Mouse (Mus musculus) G1E (cell line): ENCODE data around the gene Fbxo24. TPM values are rescaled to one million over a fixed set of nuclear protein-coding genes. Genes with fewer than 3 reads are reported as not detected.

Experiments
- ATAC-seq: 2 replicates; pipeline ENCODE4 v1.8.0; 2016; ENCODE audit warnings: mild to moderate bottlenecking; ENCODE audit not compliant: insufficient number of reproducible peaks, poor library complexity, low FRiP score, severe bottlenecking; ENCODE audit errors: extremely low read depth
- DNase-seq: peaks from one replicate; pipeline ENCODE4 v3.0.0; 2012; ENCODE audit warnings: low spot score
- H3K27me3 ChIP-seq: 2 replicates; pipeline ENCODE4 v1.6.1; 2012; ENCODE audit warnings: mild to moderate bottlenecking, low read length, inconsistent platforms; ENCODE audit not compliant: insufficient read depth
- H3K36me3 ChIP-seq: replicated peaks from 2 replicates; pipeline ENCODE3; 2012; ENCODE audit warnings: mild to moderate bottlenecking, inconsistent platforms
- H3K4me1 ChIP-seq: 2 replicates; pipeline ENCODE4 v1.6.1; 2012; ENCODE audit warnings: low read depth, low read length, inconsistent platforms, mixed read lengths; ENCODE audit not compliant: insufficient read depth
- H3K4me3 ChIP-seq: 2 replicates; pipeline ENCODE4 v1.5.1; 2012; ENCODE audit warnings: low read depth, mild to moderate bottlenecking, inconsistent platforms, low read length, moderate library complexity, mixed read lengths
- H3K9me3 ChIP-seq: replicated peaks from 2 replicates; pipeline ENCODE4 v1.6.1; 2012; ENCODE audit warnings: inconsistent platforms
- CTCF ChIP-seq: IDR thresholded peaks from 2 replicates; pipeline ENCODE4 v1.5.1; 2012; ENCODE audit warnings: low read depth, low read length, inconsistent platforms, mixed read lengths
- GATA1 ChIP-seq: IDR thresholded peaks from 2 replicates; pipeline ENCODE4 v1.6.1; 2012; ENCODE audit warnings: borderline replicate concordance, low read length, inconsistent platforms, mixed read lengths
- GATA2 ChIP-seq: IDR thresholded peaks from 2 replicates; pipeline ENCODE4 v1.6.1; 2012; ENCODE audit warnings: low read depth, low read length, inconsistent platforms, borderline replicate concordance
- POLR2AphosphoS5 ChIP-seq: IDR thresholded peaks from 2 replicates; pipeline ENCODE4 v1.6.1; 2012; ENCODE audit warnings: low read depth, low read length, inconsistent platforms; ENCODE audit not compliant: insufficient replicate concordance
- TAL1 ChIP-seq: conservative IDR thresholded peaks from 2 replicates; pipeline ENCODE4 v1.6.1; 2012; ENCODE audit warnings: low read depth, low read length, inconsistent platforms, mixed read lengths
- polyA plus RNA-seq: library from polyadenylated mRNA; stranded (reverse); fragments of >175 nt; gene quantifications from 2 replicates; pipeline ENCODE4 v1.2.3, GENCODE M21; 2012
- total RNA-seq, 2 experiments: library from RNA; stranded (forward) in 1 of 2; stranded (reverse) in 1 of 2; fragments of 200-1000 nt in 1 of 2; fragments of >200 nt in 1 of 2; fragmentation: Nextera tagmentation in 1 of 2; gene quantifications; 2 replicates each; pipeline ENCODE4 v1.2.3; 2014 to 2017

The Fbxo24 gene
- total and polyA plus RNA-seq, 3 experiments = 0.05 to 0.11 TPM; not detected in 1

DNA sequence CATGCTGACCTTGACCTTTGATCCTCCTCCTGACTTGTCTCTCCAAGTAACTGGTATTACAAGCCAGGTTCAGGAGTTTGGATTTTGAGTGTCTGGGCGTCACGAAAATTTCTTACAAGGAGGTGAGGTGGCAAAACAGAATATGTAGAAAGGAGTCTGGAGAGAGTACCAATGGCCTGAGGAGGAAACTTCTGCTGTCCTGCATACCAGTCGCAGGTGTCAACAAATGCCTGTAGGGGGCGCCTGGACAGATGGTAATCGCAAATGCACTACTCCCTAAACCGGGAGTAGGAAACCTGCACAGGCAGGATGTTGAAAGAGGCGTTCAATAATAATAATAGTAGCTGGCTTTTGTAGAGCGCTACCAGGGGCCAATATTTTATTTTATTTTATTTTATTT lies 43.8 kb downstream of the Fbxo24 start:
- no peak for TF ChIP-seq TAL1
- TF ChIP-seq CTCF = peak; percentile 39; the same call in 1 of the 2 replicates
- no peak for TF ChIP-seq GATA1
- peaks cover 79% of the 10 kb centered on the region for H3K36me3 ChIP-seq

DNA sequence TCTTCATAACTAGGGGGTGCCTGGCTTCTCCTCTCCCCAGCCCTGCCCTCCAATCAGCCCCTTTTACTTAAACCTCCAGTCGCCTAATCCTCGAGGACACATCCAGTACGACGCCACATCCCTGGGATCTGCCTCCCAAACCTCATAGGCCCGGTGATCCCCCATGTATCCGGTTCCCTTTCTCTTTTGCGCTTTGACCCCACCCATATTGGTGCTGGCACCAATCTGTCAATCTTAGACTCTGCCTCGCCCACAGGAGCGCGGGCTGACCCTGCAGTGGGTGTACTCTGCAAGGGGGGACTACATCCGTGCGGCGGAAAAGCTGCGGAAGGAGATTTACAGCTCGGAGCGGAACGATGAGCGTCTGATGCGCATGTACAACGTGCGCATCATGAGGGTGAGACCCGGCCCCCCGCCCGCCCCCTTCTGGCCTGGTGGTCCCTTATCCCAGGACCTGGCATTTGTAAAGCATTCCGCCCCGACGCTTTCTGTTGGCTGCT lies 45.1 kb downstream of the Fbxo24 start:
- ATAC-seq (no peak), DNase-seq (no peak)
- no peak overlapping the region for H3K4me3 ChIP-seq
- H3K9me3 ChIP-seq = peaks cover 19% of the 10 kb centered on the region
- peaks cover 2% of the 10 kb centered on the region; the same call in 1 of the 2 replicates for H3K27me3 ChIP-seq
- TF ChIP-seq TAL1 = no peak
- no peak for TF ChIP-seq GATA2
- no peak for TF ChIP-seq POLR2AphosphoS5
- TF ChIP-seq GATA1 = no peak
- no peak for TF ChIP-seq CTCF
- peaks cover 29% of the 10 kb centered on the region for H3K4me1 ChIP-seq
- H3K36me3 ChIP-seq = peaks cover 92% of the 10 kb centered on the region

More for the DNA sequence above, 43.8 kb downstream of the Fbxo24 start:
- DNase-seq (no peak), ATAC-seq (no peak)
- H3K9me3 ChIP-seq = peaks cover 19% of the 10 kb centered on the region
- peaks cover 2% of the 10 kb centered on the region; the same call in 1 of the 2 replicates for H3K27me3 ChIP-seq
- no peak overlapping the region for H3K4me3 ChIP-seq
- H3K4me1 ChIP-seq = peaks cover 16% of the 10 kb centered on the region

DNA sequence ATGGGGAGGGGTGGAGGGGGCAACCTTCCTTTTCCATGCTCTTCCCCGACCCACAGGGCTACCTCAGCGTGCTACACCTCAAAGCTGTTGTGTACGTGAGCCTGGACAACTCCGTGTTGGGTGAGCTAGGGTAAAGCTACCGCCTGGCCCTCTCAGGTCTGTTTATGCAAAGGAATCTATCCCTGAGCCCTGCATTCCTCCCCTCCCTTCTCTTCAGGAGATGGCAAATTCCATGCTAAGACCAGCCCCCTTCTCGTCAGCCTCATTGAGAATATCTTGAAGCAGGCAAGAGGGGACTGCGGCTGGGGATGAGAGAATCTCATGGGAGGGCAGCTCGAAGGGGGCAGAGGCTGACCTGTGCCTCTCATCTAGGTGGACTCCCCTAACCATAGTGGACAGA lies 46.1 kb downstream of the Fbxo24 start:
- H3K4me3 ChIP-seq = no peak overlapping the region
- H3K36me3 ChIP-seq = peaks cover 97% of the 10 kb centered on the region
- H3K9me3 ChIP-seq = peaks cover 18% of the 10 kb centered on the region
- DNase-seq (no peak), ATAC-seq (no peak)
- H3K27me3 ChIP-seq = peaks cover 2% of the 10 kb centered on the region; the same call in 1 of the 2 replicates
- H3K4me1 ChIP-seq = peaks cover 38% of the 10 kb centered on the region
- TF ChIP-seq CTCF (no peak), POLR2AphosphoS5 (no peak), GATA1 (no peak), TAL1 (no peak), GATA2 (no peak)

DNA sequence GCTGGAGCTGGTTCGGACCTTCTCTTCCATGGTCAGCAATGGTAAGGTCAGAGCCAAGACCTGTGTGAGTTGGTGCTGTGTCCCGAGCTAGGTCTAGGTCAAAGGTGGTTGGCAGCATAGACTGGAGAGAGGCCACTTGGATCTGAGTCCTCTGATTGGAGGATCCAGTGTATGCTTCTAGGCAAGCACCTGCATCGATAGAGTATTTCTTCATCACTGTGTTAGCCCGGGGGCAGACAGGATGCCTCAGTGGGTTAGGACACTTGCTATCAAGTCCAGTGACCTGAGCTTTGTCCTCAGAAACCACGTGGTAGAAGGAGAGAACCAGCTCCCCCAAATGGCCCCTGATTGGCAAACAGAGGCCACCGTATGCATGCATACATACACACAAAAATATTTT lies 48.6 kb downstream of the Fbxo24 start:
- H3K9me3 ChIP-seq = peaks cover 2% of the 10 kb centered on the region; the same call in 1 of the 2 replicates
- TF ChIP-seq POLR2AphosphoS5 (no peak), GATA2 (no peak), CTCF (no peak), GATA1 (no peak), TAL1 (no peak)
- peaks cover 90% of the 10 kb centered on the region for H3K36me3 ChIP-seq
- H3K4me3 ChIP-seq = no peak overlapping the region
- peaks cover 51% of the 10 kb centered on the region for H3K4me1 ChIP-seq
- H3K27me3 ChIP-seq = no peaks in the 10 kb centered on the region
- ATAC-seq = no peak
- DNase-seq = no peak

DNA sequence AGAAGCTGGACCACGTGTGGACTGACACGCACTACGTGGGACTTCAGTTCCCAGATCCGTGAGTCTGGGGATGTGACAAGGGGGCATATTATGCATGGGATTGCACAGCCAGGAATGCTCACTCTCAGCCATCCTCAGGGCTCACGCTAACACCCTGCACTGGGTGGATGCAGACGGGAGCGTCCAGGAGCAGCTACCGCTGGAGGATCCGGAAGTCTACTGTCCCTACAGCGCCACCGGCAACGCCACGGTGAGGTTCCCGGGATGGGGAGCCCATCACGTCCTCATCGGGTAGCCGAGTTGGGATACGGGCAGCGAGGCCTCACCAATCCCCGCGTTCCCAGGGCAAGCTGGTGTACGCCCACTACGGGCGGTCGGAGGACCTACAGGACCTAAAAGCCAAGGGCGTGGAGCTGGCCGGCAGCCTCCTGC lies 54.3 kb downstream of the Fbxo24 start:
- H3K36me3 ChIP-seq = peaks cover 69% of the 10 kb centered on the region
- no peak for ATAC-seq
- H3K4me1 ChIP-seq = peaks cover 80% of the 10 kb centered on the region

DNA sequence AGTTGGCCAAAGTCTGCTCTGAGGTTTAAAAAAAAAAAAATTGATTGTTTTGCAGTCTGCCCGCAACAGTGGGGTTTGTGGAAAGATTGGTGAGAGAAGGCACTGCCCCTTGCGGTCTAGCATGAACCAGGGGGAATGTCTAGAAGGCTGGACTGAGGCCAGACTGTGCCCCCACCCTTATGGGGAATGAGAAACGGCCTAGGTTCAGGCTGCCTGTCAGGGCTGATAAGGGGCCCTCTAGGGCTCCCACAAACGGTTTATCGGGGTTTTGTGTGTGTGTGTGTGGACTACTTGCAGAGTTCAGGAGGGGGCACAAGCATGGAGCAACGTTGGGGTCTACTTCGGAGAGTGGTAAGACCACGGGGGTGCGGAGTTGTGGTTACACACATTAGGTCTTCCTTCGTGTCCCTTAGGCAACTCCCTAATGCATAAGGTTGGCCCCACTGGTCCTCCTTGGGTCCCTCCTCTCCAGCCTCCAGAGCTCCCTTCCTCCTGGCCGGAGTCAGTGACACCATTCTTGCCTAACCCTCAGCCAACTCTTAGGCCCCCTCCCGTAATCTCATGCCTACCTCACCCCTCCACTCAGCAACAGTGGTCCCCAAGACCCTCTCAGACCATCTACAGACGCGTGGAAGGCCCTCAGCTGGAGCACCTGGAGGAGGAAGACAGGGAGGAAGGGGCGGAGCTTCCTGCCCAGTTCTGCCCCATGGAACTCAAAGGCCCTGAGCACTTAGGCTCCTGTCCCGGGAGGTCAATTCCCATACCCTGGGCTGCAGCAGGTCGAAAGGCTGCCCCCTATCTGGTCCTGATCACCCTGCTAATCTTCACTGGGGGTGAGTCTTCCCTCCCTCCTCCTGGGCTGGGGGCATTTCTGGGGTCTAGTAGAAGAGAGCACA lies 57.9 kb downstream of the Fbxo24 start:
- Histone ChIP-seq H3K36me3 (peaks cover 37% of the 10 kb centered on the region), H3K4me1 (peaks cover 71% of the 10 kb centered on the region), H3K27me3 (no peaks in the 10 kb centered on the region), H3K4me3 (peak overlapping the region; percentile 82), H3K9me3 (peaks cover 5% of the 10 kb centered on the region)
- TF ChIP-seq TAL1 = peak; percentile 87
- no peak for TF ChIP-seq GATA1
- ATAC-seq (peak; percentile 86), DNase-seq (peak; percentile 86)

More for the DNA sequence above, 54.3 kb downstream of the Fbxo24 start:
- DNase-seq = no peak
- Histone ChIP-seq H3K27me3 (no peaks in the 10 kb centered on the region), H3K9me3 (no peaks in the 10 kb centered on the region), H3K4me3 (peak overlapping the region; percentile 62; the same call in 1 of the 2 replicates)
- TF ChIP-seq POLR2AphosphoS5 = no peak
- TF ChIP-seq GATA2 = no peak
- TF ChIP-seq TAL1 = no peak
- no peak for TF ChIP-seq GATA1
- TF ChIP-seq CTCF = no peak
